Mouse (Mus musculus): ENCODE data around the gene Patj.

DNA sequence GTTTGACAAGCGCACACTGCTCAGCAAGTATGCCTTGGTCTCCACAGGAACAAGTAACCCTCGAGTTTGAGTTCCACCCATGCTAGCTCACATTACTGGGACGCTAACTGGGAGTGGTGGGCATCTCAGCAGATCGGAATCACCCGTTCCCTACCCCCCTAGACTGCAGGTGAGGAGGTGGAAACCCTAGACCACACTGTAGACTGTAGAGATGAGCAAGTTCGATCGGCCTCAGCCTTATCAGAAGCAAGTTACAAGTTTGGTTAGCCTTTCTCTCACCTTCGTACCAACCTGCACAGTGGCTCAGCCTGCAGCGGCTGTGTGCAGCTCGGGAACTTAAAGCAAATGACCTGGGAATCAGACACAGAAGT is 322.9 kb downstream of the Patj start:
- TF ChIP-seq CTCF (IDR thresholded peaks at IDR 0.05; ENCODE audit: borderline replicate concordance, extremely low read depth, insufficient read depth, insufficient read length) (no peak), POLR2A (IDR thresholded peaks at IDR 0.05; ENCODE audit: borderline replicate concordance, extremely low read depth, insufficient read depth, insufficient read length, poor library complexity, severe bottlenecking) (no peak)

Measured in brain, embryonic 14.5 days (tissue).